Mouse (Mus musculus) brain, embryonic 14.5 days (tissue): ENCODE data around the gene Mrnip. TPM values are rescaled to one million over a fixed set of nuclear protein-coding genes. Genes with fewer than 3 reads are reported as not detected.

Experiments
- DNase-seq: peaks from one replicate; pipeline ENCODE4 v3.0.0-alpha.2; 2011; ENCODE audit warnings: low read depth
- CTCF ChIP-seq: fragments of 200-500 bp; IDR thresholded peaks from 2 replicates; pipeline ENCODE4 v1.5.1; 2012; ENCODE audit warnings: inconsistent platforms, mild to moderate bottlenecking, moderate library complexity, borderline replicate concordance; ENCODE audit not compliant: insufficient read depth, insufficient read length; ENCODE audit errors: extremely low read depth
- POLR2A ChIP-seq: fragments of 200-500 bp; IDR thresholded peaks from 2 replicates; pipeline ENCODE4 v1.6.1; 2012; ENCODE audit warnings: mild to moderate bottlenecking, inconsistent platforms, borderline replicate concordance; ENCODE audit not compliant: poor library complexity, insufficient read depth, insufficient read length, severe bottlenecking; ENCODE audit errors: extremely low read depth
- polyA plus RNA-seq: library from polyadenylated mRNA; depleted of rRNA; stranded (reverse); fragments of >200 nt; gene quantifications from 2 replicates; pipeline ENCODE4 v1.2.3, GENCODE M21; 2012

Mrnip gene
- polyA plus RNA-seq, 1 experiment: 33.1 TPM

- no peak for DNase-seq
- TF ChIP-seq POLR2A: no peak
- TF ChIP-seq CTCF: no peak
These were observed 14.4 kb downstream of the Mrnip start for GRCm38 (mm10) chr11:50188682-50189081.

DNA sequence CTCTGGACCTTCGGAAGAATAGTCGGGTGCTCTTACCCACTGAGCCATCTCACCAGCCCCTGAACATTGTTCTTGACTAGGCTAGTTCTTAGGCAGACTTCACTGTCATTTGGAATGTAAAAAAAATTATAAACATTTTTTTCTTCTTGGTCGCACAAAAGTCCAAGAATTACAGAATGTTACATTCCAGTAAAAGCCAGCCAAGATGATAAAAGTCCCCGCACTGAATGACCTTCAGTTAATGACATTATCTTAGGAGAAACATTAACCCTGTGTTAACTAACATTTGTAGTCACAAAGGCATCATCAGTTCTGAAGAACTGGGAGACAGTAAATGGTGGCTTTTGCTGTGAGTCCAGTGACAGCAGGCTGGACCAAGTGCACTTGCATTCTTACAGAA is 16.1 kb downstream of the Mrnip start:
- TF ChIP-seq CTCF (no peak), POLR2A (no peak)
- DNase-seq: no peak

DNA sequence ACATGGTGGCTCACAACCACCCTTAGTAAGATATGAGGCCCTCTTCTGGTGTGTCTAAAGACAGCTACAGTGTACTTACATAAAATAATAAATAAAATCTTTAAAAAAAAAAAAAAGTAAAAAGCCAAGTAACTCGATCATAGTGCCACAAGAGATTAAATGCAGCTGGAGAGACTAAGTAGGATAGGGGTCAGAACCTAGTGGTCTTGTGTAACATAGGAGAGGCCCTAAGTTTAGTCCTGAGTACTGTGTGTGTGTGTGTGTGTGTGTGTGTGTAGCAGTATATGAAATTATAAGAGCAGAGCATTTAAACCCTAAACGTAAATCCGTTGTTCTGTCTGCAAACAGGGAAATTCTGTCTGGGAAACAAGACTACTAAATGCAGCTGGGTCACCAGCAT is 18.0 kb downstream of the Mrnip start:
- TF ChIP-seq POLR2A (no peak), CTCF (no peak)
- no peak for DNase-seq

- no peak for TF ChIP-seq CTCF
- no peak for TF ChIP-seq POLR2A
- DNase-seq: no peak
These were observed 19.8 kb downstream of the Mrnip start for GRCm38 (mm10) chr11:50194070-50194469.

GRCm38 (mm10) chr11:50194793-50195192 is 20.5 kb downstream of the Mrnip start:
- no peak for DNase-seq
- no peak for TF ChIP-seq CTCF
- no peak for TF ChIP-seq POLR2A

DNA sequence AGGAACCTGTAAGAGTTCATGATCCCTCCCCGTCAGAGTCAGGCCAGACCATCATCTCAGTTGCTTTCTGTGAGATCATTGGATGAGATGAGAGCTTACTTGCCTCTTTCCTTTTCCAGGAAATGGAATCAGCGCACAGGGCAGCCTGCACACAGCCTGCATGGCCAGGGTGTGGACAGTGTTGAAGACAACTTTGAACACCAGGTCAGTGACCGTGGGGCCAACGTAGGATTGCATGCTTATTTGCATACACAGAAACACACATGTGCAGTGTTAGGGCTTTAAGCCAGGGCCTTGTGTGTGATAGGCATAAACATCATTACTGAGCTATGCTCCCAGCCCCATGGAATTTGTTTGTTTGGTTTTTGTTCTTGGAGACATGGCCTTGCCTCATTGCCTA is 23.3 kb downstream of the Mrnip start:
- no peak for DNase-seq
- no peak for TF ChIP-seq POLR2A
- no peak for TF ChIP-seq CTCF

DNA sequence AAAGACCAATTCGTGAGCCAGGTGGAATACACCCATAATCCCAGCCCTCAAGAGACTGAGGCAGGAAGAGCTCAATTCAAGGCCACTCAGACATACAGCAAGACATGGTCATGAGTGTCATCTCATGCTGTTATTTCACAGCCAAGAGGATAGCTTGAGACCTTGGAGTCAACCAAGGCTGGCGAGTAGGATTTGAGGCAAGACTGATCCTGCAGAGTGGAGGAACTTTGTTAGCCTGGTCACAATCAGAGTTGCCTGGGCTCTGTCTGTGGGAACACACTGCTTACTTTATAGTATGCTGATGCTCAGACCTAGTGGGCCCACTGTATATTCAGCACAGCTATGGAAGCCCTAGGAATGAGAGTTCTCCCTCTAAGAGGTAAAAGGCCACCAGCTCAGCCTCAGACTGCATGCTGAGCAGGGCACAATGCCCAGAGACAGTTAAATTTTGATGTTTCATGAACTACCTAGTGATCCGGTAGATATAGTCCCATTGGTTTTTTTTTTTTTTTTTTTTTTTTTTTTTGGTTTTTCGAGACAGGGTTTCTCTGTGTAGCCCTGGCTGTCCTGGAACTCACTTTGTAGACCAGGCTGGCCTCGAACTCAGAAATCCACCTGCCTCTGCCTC is 24.1 kb downstream of the Mrnip start:
- DNase-seq: no peak
- TF ChIP-seq POLR2A (no peak), CTCF (no peak)

DNA sequence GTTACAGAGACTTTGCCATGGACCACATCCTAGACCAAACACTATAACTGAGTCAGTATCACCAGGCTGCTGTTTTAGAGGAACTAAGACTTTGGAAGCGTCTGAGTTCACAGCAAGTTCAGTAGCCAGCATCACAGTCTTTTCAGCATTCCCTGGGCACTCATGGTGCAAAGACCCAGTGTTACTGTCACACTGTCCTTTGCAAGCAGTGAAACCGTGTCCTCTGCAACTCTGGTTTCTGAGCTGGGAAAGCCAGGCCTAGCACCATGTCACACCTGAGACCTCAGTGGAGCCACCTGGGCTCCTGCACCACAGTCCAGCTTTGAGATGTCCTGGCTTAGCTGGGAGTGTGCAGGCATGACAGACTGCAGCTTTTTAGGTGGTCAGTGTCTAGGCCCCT is 24.7 kb downstream of the Mrnip start:
- no peak for DNase-seq
- no peak for TF ChIP-seq POLR2A
- TF ChIP-seq CTCF: no peak

DNA sequence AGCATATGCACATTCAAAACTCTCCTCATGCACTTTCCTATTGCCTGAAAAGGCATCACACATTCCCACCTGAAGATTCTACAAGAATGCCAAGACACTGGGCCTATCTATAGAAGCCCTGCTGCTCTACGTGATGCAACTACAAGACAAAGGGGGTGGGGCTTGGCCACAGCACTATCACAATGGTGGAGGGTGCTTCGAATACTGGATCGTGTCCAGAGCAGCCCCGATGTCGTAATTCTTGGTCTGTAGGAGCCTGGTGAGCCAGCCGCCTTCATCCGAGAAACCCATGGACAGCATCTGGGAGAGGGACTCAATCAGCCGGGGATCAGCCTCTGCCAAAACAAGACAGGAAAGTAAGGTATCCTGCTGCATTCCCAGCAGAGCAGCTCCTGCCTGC is 26.4 kb downstream of the Mrnip start:
- DNase-seq: no peak
- TF ChIP-seq CTCF: no peak
- TF ChIP-seq POLR2A: no peak

- no peak for TF ChIP-seq POLR2A
- no peak for TF ChIP-seq CTCF
- DNase-seq: no peak
These were observed 27.3 kb downstream of the Mrnip start for GRCm38 (mm10) chr11:50201590-50201989.

GRCm38 (mm10) chr11:50203302-50203827 is 29.1 kb downstream of the Mrnip start:
- DNase-seq: no peak
- TF ChIP-seq CTCF (no peak), POLR2A (no peak)

DNA sequence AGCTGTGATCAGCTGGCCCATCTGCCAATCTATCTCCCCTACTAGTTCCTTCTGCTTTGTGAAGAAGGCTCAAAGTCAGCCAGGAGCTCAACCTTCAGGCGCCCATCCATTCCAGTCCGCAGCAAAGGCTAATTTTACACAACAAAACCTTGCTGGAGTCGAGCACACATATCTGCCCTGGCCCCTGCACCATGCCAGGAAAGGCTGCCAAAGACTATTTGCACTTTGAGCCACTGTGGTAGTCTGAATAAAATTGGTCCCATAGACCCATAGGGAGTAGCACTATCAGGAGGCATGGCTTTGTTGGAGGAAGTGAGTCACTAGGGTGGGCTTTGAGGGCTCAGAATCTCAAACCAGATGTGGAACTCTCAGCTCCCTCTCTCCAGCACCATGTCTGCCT is 31.2 kb downstream of the Mrnip start:
- no peak for TF ChIP-seq POLR2A
- no peak for DNase-seq
